Mouse (Mus musculus): ENCODE results near the gene Dnmt1.

The Dnmt1 gene

DNA sequence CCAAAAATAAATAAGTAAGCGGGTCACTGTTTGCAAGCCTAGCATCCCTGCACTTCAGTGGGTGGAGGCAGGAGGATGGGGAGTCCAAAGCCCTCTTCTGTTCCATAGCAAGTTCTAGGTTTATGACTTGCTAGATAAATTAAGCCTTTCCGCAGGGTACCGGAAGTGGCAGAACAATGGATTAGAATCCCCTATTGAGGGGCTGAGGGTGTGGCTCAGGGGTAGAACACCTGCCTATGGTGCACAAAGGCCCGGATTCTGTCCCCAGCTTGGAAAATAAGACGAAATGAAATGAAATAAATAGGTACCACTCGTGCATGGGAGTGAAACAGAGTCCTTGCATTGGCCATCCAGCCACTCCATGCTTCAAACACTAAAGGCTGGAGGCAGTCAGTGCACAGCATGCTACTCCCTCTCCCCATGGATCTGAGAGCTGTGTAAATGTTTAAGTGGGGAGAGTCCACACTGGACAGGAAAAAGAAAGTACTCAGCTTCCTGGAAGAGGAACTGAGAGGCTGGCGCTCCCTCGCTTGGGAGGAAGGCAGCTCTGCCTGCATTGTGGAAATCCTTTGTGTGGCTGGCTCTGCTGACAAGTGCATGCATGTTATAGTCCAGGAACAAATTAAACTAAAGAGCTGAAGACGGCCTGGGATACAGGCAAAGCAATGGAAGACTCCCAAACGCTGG lies 18.9 kb upstream of the Dnmt1 start:
- in situ Hi-C loops (cut with MboI, MseI) = loop anchor here in 1 of 2 experiments (10.0 kb wide), 1 partner anchor 484 kb away; the partner anchor contains the start of gene Zfp426

DNA sequence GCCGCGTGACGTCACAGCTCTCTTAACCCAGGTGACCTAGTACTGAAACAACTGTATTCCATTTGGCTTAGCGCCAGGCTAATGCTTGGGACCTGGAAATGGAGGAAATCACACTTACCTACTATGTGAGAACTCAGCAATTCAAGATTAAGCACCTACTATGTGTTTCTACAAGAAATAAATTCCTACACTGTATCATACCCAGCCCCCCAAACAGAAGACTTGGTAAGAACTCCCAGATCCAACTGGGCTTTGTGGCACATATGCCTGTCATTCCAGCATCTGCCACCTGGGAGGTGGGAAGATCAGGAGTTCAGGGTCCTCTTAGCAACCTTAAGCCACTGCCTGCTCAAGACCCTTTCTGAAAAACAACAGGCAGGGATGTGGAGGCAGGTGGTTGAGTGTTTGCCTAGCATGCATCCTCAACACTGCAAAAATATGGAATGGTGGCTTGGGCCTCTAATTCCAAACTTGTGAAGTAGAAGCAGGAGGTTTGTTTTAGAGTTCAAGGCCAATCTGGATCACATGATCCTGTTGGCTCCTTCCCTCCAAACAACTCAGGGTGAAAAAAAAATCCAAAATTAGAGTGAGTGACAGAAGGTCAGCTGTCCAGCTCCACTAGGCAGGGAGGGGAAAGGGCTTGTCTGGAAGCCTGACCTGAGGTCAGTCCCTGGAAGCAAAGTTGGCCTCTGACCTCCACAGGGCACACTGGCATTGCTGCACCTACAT lies 17.4 kb upstream of the Dnmt1 start:
- in situ Hi-C loops (cut with MboI, MseI) = loop anchor here in 1 of 2 experiments (10.0 kb wide), 1 partner anchor 482 kb away; the partner anchor contains the start of gene Zfp426

DNA sequence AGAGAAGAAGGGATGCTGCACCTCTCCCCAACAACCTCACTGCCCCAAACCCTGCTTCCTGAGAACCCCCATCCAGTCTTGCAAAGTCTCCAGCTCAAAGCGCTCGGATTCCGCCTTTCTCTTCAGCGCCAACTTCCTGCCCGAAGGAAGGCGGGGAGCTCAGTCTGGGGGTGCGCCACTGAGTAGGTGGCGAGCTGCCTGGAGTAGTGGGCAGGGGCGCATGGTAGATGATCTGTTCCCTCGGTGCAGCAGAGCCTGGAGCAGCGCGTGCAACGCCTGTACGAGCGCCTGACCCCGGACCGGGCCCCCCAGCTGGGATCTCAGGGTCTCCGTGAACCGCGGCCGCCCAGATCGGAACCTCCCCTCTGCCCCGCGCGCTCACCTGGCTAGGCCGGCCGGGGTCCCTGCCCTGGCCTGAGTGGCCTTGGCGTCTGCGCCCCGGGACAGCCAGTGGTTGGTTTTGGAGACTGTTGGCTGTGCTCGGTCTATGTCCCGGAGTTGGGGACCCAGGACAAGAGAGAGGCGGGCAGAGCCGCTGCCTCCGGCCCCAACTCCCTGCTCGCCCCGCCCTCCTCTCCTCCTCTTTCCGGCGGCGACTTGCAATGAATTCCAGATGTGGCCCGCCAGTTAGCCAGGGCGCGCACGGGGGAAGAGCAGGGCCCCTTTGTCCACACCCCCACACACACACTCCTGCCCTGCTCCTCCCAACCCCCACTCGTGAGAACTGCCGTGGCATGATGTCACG lies 16.7 kb upstream of the Dnmt1 start, which contains the start of gene S1pr2:
S1pr2 (minus strand) TSS at position 566 of the 745 bp plus-strand sequence.
- in situ Hi-C loops (cut with MboI, MseI) = loop anchor here in 1 of 2 experiments (10.0 kb wide), 1 partner anchor 482 kb away; the partner anchor contains the start of gene Zfp426

DNA sequence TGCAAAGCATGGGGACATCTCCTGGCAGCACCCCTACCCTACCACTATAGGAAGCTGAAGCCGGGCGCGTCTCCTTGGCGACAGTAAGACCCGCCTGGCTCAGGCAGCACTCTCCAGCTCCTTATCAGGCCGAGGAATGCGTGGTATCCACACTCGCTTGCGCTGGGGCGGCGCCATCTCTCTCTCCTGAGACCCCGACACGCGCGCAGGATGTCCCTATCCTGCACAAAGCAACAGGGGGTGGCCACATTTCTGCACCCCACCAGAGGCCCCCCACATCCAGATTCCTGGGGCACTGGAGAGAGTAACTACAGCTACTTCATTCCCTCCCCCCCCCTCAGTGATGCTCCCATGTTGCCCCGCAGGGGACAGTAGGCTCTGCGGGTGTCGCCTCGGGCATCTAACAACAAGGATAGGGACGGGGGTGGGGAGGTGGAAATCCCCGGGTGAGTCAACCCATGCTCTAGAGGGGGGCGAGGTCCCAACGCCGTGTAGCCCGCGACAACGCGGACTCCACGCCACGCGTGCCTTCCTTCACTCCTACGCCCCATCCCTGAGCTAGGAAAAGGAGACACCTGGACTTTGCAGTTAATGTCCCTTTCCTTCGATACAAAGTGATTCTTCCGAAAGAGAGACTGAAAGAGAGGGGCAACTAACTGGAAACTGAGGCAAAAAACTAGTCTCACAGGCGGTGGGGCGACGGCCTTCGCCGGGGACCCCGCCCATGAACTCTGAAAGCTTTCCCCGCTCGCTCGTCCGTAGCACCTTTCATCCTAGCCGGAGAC lies 15.9 kb upstream of the Dnmt1 start:
- in situ Hi-C loops (cut with MboI, MseI) = loop anchor here in 1 of 2 experiments (10.0 kb wide), 1 partner anchor 481 kb away; the partner anchor contains the start of gene Zfp426

DNA sequence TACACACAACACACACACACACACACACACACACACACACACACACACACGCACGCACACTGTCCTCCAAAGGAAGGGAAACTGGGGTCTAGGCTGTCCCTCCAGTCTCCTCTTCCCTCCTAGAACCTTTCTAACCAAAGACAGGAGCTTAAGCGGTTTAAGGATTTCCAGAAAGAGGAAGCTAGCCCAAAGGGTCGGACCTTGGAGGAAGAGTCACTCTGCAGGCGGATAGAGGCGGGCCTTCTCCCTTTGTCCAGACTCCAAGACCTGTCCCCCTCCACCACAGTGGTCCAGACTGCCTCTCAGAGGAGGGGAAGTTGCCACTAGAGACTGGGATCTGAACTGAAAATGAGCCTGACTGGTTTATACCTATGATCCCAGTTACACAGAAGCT lies 14.0 kb upstream of the Dnmt1 start:
- in situ Hi-C loops (cut with MboI, MseI) = loop anchor here in 1 of 2 experiments (10.0 kb wide), 1 partner anchor 479 kb away; the partner anchor contains the start of gene Zfp426

DNA sequence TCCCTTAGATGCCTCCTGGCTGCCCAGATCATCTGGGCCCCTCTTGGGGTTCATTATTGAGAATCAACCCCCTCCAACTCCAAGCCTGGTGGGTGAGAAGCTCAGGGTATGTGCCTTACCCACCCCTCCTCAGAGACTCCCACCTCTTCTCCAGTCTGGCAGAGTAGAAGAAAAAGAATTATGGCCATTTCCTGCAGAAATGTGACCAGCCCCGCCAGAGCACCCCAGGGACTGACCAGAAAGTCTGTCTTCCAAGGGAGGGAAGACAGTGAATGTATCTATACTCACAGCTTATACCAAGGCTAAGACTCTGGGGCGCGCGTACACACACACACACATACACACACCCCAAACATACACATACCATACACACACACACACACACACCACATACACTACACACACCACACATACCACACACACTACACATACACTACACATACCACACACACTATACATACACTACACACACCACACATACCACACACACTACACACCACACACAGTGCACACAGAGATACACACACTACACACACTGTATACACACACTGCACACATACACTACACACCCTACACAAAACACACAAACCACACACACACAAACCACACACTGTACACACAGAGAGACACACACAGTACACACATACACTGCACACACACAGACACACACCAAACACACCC lies 13.5 kb upstream of the Dnmt1 start:
- in situ Hi-C loops (cut with MboI, MseI) = loop anchor here in 1 of 2 experiments (10.0 kb wide), 1 partner anchor 478 kb away; the partner anchor contains the start of gene Zfp426

DNA sequence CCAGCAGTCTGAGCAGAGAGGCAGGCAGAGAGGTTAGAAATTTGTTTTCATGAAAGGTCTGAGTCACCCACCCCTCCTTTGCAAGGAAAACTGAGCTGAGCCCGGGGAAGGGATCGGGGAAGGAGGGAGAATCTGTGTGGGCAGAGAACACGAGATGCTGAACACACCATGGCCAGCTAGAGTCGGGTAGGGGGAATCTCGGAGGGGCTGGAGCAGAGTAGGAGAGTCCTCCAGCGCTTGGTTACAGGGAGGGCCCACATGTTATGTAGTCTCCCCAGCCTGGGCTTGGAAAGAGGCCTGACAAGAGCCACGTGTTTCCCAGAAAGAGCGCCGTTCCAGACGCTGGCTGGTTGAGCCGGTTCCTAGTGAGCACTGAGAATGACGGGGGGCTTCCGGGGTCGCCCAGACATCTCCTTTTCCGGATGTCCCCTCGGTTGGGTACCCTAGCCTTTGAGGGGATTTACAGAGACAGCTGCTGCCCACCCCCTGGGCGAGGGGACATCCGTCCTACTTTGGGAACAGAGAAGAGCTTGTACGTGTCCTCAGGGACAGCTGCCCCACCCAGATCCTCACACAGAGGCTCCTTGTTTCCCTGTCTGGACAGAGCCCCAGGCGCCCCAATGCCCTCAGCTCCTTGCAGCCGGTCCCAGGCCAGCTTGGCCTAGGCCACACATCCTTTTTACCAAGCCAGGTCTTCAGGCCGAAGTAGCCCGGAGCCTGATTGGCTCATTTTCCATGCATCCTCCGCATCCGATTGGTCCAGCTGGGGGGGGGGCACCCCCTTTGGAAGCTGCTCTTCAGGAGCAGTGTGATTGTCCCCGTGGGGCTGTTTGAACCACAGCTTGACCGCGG lies 12.7 kb upstream of the Dnmt1 start:
- in situ Hi-C loops (cut with MboI, MseI) = loop anchor here in 1 of 2 experiments (10.0 kb wide), 1 partner anchor 478 kb away; the partner anchor contains the start of gene Zfp426

DNA sequence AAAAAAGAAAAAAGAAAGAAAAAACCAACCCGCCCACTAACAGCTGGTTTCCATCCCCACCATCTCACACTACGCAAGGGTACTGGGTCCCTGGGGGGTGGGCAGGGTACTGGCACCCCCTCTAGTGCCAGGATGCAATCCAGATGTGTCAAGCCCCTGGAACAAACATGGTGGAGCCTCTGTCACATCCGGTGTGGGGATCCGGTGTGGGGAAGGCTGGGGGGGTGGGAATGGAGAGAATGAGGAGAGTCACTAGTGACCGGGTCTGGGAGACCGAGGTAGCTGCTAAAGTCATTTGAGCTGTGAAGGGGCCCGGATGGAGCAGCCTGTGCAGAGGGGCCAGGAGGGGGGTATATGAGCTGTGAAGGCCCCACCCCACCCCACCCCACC lies 12.1 kb upstream of the Dnmt1 start:
- in situ Hi-C loops (cut with MboI, MseI) = loop anchor here in 1 of 2 experiments (10.0 kb wide), 1 partner anchor 477 kb away; the partner anchor contains the start of gene Zfp426

DNA sequence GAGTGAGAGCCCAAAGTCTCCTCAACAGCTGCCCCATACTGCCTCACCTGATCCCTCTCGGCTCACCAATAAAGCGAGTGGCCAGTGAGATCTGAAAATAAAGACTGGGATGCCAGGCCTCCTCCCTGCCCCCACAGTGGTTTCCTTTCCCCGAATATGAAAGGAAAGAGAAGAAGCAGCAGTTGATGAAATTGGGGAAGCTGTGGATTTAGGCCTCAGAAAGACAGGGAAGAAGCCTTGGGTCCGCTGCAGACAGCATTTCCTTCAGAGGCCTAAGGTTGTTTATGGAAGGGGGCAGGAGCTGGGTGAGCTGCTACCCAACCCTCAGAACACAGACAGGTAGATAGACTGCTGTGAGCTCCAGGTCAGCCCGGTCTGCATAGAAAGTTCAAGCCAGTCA lies 7.1 kb upstream of the Dnmt1 start:
- in situ Hi-C loops (cut with MboI, MseI) = no loop called here

DNA sequence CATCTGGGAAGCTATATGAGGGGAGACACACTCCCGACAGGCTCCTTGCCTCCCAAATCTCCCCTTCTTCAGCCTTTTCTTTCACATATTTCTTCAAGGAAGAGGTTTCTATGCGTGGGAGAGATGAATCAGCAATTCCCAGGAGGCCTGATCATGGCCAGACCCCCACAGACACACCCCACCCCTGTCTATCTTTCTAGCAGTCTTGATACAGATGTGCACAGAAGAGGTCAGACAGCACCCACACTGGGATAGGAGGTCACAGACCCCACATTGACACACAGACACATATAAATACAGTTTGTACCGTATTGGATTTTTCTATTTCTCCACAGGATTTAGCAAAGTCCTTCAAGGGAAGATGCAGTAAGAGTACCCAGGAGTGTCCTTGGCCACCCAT lies 6.3 kb upstream of the Dnmt1 start:
- in situ Hi-C loops (cut with MboI, MseI) = no loop called here

DNA sequence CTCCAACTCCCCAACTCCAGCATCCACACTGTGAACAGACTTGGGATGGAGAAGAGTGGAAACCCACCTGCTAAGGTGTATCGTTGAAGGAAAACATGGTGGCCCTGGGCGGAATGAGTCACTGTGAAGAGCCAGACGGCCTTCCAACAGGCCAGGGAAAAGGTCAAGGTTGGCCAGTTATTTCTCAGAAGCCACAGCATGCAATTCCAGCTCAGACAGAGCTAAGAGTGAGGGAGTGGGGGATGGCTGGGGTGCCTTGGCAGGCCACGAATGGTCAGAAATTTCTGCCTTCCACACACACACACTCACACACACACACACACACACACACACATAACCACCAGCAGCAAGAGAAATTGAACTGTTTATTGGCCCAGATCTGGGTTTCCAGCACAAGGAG lies 5.9 kb upstream of the Dnmt1 start:
- in situ Hi-C loops (cut with MboI, MseI) = no loop called here

DNA sequence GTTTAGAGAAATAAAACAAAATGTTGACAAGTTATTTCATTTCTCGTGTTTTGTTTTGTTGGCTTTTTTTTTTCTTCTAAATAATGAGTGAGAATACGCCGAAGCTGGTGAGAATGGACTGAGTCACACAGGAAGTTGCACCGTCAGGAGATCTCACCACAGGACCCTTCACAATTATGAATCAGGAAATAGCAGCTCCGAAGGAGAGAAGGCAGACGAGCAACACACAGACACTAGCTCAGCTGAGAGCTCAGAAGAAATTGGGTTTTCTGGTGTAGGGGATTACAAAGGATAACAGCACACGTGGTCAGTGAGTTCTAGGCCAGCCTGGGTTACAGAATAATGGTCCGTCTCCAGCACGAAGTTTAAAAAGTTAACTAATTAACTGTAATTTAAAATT lies 1.9 kb upstream of the Dnmt1 start:
- in situ Hi-C loops (cut with MboI, MseI) = no loop called here

DNA sequence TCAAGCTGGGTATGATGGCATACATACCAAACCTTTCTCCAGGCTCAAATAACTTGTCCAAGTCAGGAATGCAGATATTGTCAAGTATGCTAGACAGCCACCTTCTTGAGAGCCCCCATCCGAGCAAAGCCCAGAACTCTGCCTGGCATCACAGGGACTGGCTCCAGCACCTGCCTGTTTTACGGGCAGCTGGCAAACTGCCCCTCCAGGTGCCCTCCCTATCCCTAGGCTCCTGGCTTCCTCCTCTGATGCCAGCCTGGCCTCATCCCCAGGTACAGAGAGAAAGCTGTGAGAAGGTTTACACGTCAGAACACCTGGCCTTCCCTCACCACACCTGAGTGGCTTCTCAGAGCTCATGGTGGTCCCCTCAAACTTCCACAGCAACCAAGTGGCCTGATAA lies 2.7 kb downstream of the Dnmt1 start:
- in situ Hi-C loops (cut with MboI, MseI) = no loop called here

DNA sequence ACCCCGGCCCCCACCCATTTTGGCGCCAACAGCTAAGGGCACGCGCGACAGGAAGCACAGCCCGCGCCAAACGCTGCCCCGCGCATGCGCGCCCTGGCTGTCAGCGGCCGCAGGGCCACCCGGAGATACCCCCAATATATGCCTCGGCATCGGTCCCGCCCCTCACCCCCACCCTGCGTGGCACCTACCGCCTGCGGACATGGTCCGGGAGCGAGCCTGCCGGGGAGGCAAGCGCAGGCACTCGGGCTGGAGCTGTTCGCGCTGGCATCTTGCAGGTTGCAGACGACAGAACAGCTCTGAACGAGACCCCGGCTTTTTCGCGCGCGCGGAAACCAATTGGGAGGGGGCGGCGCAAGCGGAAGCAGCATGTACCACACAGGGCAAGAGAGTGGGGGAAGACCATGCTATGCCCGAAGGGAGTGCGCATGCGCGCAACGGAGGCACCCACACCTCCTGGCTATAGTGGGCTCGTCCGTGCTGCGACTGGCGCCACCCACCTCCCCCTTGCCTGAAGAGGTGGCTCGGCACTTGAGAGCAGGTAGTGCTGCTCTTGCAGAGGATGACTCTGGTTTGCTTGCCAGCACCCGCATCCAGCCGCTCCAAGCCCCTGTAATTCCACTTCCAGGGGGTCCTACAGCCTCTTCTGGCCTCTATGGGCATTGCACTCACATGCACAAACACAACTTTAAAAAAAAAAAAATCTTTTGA lies 7.0 kb downstream of the Dnmt1 start:
- in situ Hi-C loops (cut with MboI, MseI) = no loop called here

DNA sequence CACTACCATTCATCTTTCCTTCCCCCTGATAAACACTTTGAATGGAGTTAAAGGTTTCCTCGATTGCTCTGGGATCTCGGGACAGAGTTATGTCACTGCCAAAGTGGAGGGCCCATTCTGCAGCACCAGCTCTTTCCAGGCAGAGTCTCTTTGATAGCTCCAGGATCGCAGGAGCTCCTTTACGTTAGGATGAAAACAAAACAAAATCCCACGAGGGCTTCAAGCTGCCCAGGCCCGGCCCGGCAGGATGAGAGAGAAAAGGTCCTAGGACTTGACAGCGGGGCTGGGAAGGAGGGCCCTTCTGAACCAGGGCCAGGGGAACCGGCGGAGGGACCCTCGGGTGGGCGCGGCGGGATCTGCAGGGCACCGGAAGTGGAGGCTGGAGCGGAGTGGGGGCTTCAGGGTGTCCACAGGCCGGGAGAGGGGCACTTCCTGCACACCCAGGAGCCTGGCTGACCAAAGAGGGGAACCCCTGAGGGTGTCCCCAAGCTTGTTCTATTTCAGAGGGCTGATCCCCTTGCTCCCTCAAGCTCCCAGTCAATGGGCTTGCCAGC lies 7.6 kb downstream of the Dnmt1 start:
- in situ Hi-C loops (cut with MboI, MseI) = no loop called here

DNA sequence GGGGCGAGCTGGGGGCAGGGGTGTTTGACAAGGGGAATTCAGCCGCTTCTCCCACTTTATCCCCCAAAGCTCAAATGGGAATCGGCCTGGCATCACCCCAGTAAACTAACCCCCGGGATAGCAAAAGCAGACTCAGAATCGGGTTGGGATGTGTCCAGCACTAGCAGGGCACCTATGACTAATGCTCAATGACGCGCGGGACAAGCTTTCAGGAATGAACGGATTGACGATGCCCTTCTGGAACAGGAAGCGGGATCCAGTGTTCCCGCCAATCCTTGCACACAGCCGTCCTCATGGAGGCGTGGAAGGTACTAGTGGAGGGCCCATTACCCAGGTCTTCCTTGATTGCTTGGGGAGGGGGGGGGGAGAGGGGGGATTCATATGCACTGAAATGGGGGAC lies 8.2 kb downstream of the Dnmt1 start:
- in situ Hi-C loops (cut with MboI, MseI) = no loop called here

DNA sequence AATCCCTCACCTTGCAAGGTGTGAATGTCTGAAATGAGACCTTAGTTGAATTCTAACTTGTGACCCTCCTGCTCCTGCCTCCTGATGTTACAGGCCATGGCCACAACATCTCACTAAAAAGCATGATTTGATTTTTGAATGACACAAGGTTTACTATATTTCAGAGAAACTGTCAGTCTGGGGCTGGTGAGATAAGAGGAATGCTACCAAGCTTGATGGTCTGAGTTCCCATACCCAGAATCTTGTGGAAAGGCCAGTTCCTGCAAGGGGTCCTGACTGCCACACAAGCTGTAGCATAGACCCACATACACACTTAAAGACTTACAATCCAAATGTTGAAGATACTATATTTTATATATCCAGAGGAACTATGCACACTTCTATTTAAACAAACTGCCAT lies 9.3 kb downstream of the Dnmt1 start:
- in situ Hi-C loops (cut with MboI, MseI) = no loop called here

DNA sequence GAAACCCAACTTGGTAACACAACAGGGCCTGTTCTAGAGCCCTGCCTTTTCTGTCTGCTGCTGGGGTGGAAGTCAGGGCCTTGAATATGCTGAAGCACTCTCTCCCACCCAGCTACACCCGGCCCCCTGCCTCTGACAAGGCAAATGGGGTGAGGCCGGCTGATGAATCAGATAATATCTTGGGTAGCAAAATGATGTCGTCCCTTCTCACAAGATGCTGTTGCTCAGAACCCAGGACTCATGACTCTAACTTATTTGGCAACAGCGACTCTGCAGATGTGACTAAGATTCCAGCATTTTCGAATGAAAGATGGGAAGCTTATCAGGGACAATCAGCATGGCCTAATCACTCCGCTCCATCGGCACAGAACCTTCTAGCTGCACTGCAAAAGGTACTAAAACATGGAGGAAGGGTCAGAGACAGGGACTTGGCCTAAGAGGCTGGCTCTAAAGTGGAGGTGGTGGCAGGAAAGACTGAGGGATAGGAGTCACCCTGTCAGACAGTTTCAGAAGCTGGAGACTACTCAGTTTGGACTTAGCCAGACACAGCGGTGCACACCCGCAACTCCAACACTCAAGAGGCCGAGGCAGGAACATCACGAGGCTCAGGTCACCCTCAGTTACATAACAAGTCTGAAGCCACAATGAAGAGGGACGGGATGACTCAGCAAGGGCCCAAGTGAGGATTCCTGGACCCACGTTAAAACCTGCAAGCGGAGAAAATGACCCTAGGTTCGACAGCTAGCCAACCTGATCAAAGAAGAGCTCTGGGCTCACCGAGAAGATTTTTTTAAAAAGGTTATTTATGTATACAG lies 13.4 kb downstream of the Dnmt1 start:
- in situ Hi-C loops (cut with MboI, MseI) = no loop called here
